Mouse (Mus musculus): Measurements from ENCODE around the gene Atm. TPM values are rescaled to one million over a fixed set of nuclear protein-coding genes. Genes with fewer than 3 reads are reported as not detected.

The Atm gene
- total and polyA plus RNA-seq, 3 experiments = 19.0 to 33.6 (median 22.8) TPM

DNA sequence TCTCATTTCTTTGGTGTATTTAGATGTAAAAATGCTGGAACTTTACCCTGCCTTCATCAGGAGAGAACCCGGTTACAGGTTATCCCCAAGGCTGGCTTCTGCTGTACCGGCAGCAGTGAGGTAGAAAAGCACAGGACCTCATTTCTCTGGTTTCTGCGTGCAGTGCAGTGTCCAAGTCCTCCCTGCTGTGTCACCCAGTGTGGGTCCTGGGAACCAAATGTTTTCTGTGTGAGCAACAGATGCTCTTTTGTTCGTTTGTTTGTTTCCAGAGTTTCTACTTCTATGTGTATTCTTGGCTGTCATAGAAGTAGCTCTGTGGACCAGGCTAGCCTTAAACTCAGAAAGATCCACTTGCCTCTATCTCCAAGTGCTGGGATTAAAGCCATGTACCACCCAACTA is 45.3 kb upstream of the Atm start:
- Histone ChIP-seq H3K36me3 (replicated peaks in 1 of 2; ENCODE audit: control insufficient read depth in 1 of 2, insufficient read depth in 1 of 2, low read length in 1 of 2) (peaks cover 57 to 86% of the 10 kb centered on the region in 2 experiments), H3K4me3 (replicated peaks in 1 of 3; ENCODE audit: low read depth in 2 of 3, low read length in 2 of 3, poor library complexity in 1 of 3) (no peak overlapping the region), H3K4me2 (ENCODE audit: insufficient read depth, low read depth, poor library complexity, severe bottlenecking) (no peak overlapping the region), H3K9ac (ENCODE audit: insufficient read depth, low read depth) (no peak overlapping the region), H3K79me2 (replicated peaks; ENCODE audit: control insufficient read depth, extremely low read depth, insufficient read depth, poor library complexity, severe bottlenecking) (no peaks in the 10 kb centered on the region), H3K4me1 (ENCODE audit: control insufficient read depth in 1 of 2, insufficient read depth in 2 of 2) (peaks cover 0 to 8% of the 10 kb centered on the region in 2 experiments; a peak in 1 of 4 replicates), H3K27ac (ENCODE audit: insufficient read depth, low read depth) (no peak overlapping the region), H3K9me3 (replicated peaks; ENCODE audit: low read length) (no peaks in the 10 kb centered on the region), H3K27me3 (replicated peaks) (no peaks in the 10 kb centered on the region)
- dilution Hi-C loops (cut with MboI; ENCODE audit: extremely low pct_ligation_motif_present, extremely low pct_unique_long_range_greater_than_20kb, low sequenced_read_pairs) (no loop called here), in situ Hi-C loops (cut with MboI; ENCODE audit: low pct_ligation_motif_present, low pct_unique_long_range_greater_than_20kb, low sequenced_read_pairs) (no loop called here)
- TF ChIP-seq MAX (IDR thresholded peaks at IDR 0.05; ENCODE audit: low read length) (no peak), HCFC1 (IDR thresholded peaks at IDR 0.05; ENCODE audit: low read depth, low read length) (no peak), MXI1 (IDR thresholded peaks at IDR 0.05; ENCODE audit: low read depth, low read length) (no peak), EP300 (IDR thresholded peaks at IDR 0.05; ENCODE audit: low read length) (no peak), POLR2A (IDR thresholded peaks at IDR 0.05; ENCODE audit: low read depth, low read length) (no peak)
- DNase-seq (ENCODE audit: extremely low read depth) = no peak

DNA sequence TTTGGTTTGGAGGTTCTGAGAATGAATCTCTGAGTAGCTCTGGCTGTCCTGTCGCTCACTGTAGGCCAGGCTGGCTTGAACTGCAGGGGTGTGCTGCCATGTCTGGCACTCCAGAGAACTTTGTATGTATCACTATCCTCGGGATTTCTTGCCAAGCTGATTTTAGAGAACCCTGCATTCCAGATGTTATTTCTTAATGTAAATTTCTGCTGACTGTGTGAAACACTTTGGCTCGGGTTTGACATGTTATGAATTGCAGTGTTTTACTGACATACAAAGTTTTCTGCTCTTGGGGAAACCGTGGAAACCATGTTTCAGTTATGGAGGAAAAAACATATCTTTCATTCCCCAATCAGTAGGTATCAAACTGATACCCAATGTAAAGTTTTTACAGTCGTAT is 39.2 kb upstream of the Atm start:
- no peak overlapping the region for H3K9ac ChIP-seq (ENCODE audit: insufficient read depth, low read depth)
- in situ Hi-C loops (cut with MboI; ENCODE audit: low pct_ligation_motif_present, low pct_unique_long_range_greater_than_20kb, low sequenced_read_pairs) = no loop called here
- H3K4me1 ChIP-seq (ENCODE audit: control insufficient read depth in 1 of 2, insufficient read depth in 2 of 2) = peaks cover 0 to 3% of the 10 kb centered on the region in 2 experiments; a peak in 1 of 4 replicates
- no peak for TF ChIP-seq HCFC1 (IDR thresholded peaks at IDR 0.05; ENCODE audit: low read depth, low read length)
- dilution Hi-C loops (cut with MboI; ENCODE audit: extremely low pct_ligation_motif_present, extremely low pct_unique_long_range_greater_than_20kb, low sequenced_read_pairs) = no loop called here
- H3K9me3 ChIP-seq (replicated peaks; ENCODE audit: low read length) = no peaks in the 10 kb centered on the region
- peaks cover 35 to 84% of the 10 kb centered on the region in 2 experiments for H3K36me3 ChIP-seq (replicated peaks in 1 of 2; ENCODE audit: control insufficient read depth in 1 of 2, insufficient read depth in 1 of 2, low read length in 1 of 2)
- DNase-seq (ENCODE audit: extremely low read depth) = no peak
- H3K27ac ChIP-seq (ENCODE audit: insufficient read depth, low read depth) = no peak overlapping the region
- H3K27me3 ChIP-seq (replicated peaks) = no peaks in the 10 kb centered on the region
- no peak overlapping the region for H3K4me3 ChIP-seq (replicated peaks in 1 of 3; ENCODE audit: low read depth in 2 of 3, low read length in 2 of 3, poor library complexity in 1 of 3)
- no peaks in the 10 kb centered on the region for H3K79me2 ChIP-seq (replicated peaks; ENCODE audit: control insufficient read depth, extremely low read depth, insufficient read depth, poor library complexity, severe bottlenecking)
- no peak overlapping the region for H3K4me2 ChIP-seq (ENCODE audit: insufficient read depth, low read depth, poor library complexity, severe bottlenecking)

DNA sequence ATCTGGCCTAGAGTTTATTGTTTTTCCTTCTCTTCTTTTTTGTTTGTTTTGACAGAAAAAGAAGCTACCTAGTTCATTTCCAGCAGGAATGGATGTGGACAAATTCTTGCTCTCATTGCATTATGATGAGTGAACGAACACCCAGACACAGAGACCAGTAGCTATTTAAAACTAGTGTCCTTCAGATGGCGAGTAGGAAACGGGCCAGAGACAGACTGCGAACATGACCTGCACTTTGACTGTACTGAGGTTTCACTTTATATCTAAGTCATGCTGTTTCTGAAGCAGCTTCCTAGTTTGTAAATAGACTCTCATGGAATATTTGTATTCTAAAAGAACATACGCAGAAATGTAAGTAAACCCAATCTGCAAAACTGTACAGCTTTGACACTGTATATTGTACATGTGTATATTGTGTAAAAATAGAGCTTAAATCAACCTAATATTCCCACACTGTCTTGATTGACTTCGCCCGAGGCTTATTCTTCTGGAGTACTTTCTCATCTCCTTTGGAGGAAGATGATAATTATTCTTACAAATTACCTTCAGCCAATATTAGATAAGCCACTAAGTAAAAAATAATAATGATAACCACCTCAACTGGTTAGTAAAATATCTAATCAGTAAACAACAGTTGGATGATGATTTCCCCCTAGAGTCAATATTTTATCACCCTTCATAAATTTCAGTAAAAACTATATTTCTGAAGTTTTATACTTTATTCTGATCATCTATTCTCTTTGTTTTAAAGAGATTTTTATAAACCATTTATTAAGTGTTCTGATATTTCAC is 36.2 kb upstream of the Atm start:
- H3K27ac ChIP-seq (ENCODE audit: insufficient read depth, low read depth) = no peak overlapping the region
- in situ Hi-C loops (cut with MboI; ENCODE audit: low pct_ligation_motif_present, low pct_unique_long_range_greater_than_20kb, low sequenced_read_pairs) = no loop called here
- no peak overlapping the region for H3K9ac ChIP-seq (ENCODE audit: insufficient read depth, low read depth)
- no peaks in the 10 kb centered on the region; the same call in 1 of the 2 replicates for H3K79me2 ChIP-seq (replicated peaks; ENCODE audit: control insufficient read depth, extremely low read depth, insufficient read depth, poor library complexity, severe bottlenecking)
- H3K4me2 ChIP-seq (ENCODE audit: insufficient read depth, low read depth, poor library complexity, severe bottlenecking) = no peak overlapping the region
- H3K4me1 ChIP-seq (ENCODE audit: control insufficient read depth in 1 of 2, insufficient read depth in 2 of 2) = peaks cover 0 to 3% of the 10 kb centered on the region in 2 experiments; a peak in 1 of 4 replicates
- no peak for DNase-seq (ENCODE audit: extremely low read depth)
- TF ChIP-seq EP300 (IDR thresholded peaks at IDR 0.05; ENCODE audit: low read length) = no peak
- no peak for TF ChIP-seq USF2 (conservative IDR thresholded peaks at IDR 0.05; ENCODE audit: low read depth, low read length)
- TF ChIP-seq SMC3 (IDR thresholded peaks at IDR 0.05; ENCODE audit: low read depth, low read length) = no peak
- no peak for TF ChIP-seq E2F4 (IDR thresholded peaks at IDR 0.05; ENCODE audit: insufficient replicate concordance, low read depth, low read length)
- no peak for TF ChIP-seq HCFC1 (IDR thresholded peaks at IDR 0.05; ENCODE audit: low read depth, low read length)
- TF ChIP-seq TCF12 (IDR thresholded peaks at IDR 0.05; ENCODE audit: low read depth, low read length) = no peak
- TF ChIP-seq MAFK (IDR thresholded peaks at IDR 0.05; ENCODE audit: insufficient replicate concordance, low read length) = no peak
- no peak for TF ChIP-seq JUND (conservative IDR thresholded peaks at IDR 0.05; ENCODE audit: low read depth, low read length)
- H3K9me3 ChIP-seq (replicated peaks; ENCODE audit: low read length) = no peaks in the 10 kb centered on the region
- no peaks in the 10 kb centered on the region for H3K27me3 ChIP-seq (replicated peaks)
- no peak overlapping the region for H3K4me3 ChIP-seq (replicated peaks in 1 of 3; ENCODE audit: low read depth in 2 of 3, low read length in 2 of 3, poor library complexity in 1 of 3)
- dilution Hi-C loops (cut with MboI; ENCODE audit: extremely low pct_ligation_motif_present, extremely low pct_unique_long_range_greater_than_20kb, low sequenced_read_pairs) = no loop called here
- peaks cover 34 to 81% of the 10 kb centered on the region in 2 experiments for H3K36me3 ChIP-seq (replicated peaks in 1 of 2; ENCODE audit: control insufficient read depth in 1 of 2, insufficient read depth in 1 of 2, low read length in 1 of 2)

Measured in CH12.LX (cell line).